Mouse (Mus musculus) frontal cortex, postnatal 14 days (tissue): ENCODE measurements around the gene Higd1a.

Source experiments
- DNase-seq, 2 experiments: peaks; one replicate each; pipeline ENCODE4 v3.0.0; 2022; ENCODE audit warnings: low spot score in 2 of 2

Higd1a gene

GRCm38 (mm10) chr9:121838829-121839621 lies 19.1 kb downstream of the Higd1a start, which contains the start of gene Ccdc13:
TSS of gene Ccdc13 (minus strand) at chr9:121839461.
- DNase-seq = peak; percentile 82 to 84

- DNase-seq = no peak
Observed at GRCm38 (mm10) chr9:121838008-121838407, 20.2 kb downstream of the Higd1a start.

GRCm38 (mm10) chr9:121833825-121834224 lies 24.3 kb downstream of the Higd1a start:
- DNase-seq = no peak

GRCm38 (mm10) chr9:121830956-121831293 lies 27.2 kb downstream of the Higd1a start:
- peak; percentile 64 to 82 for DNase-seq

- no peak for DNase-seq
Observed at GRCm38 (mm10) chr9:121830243-121830955, 27.8 kb downstream of the Higd1a start.

- no peak for DNase-seq
Observed at GRCm38 (mm10) chr9:121829270-121829992, 28.7 kb downstream of the Higd1a start.

GRCm38 (mm10) chr9:121828314-121828713 lies 29.8 kb downstream of the Higd1a start:
- no peak for DNase-seq

GRCm38 (mm10) chr9:121826356-121826755 lies 31.8 kb downstream of the Higd1a start:
- DNase-seq = no peak

GRCm38 (mm10) chr9:121823991-121824390 lies 34.2 kb downstream of the Higd1a start:
- DNase-seq = no peak

- no peak for DNase-seq
Observed at GRCm38 (mm10) chr9:121823051-121823450, 35.1 kb downstream of the Higd1a start.

GRCm38 (mm10) chr9:121822585-121822991 lies 35.6 kb downstream of the Higd1a start:
- no peak for DNase-seq

- no peak for DNase-seq
Observed at GRCm38 (mm10) chr9:121820765-121821164, 37.4 kb downstream of the Higd1a start.

GRCm38 (mm10) chr9:121819771-121820471 lies 38.2 kb downstream of the Higd1a start:
- DNase-seq = no peak

GRCm38 (mm10) chr9:121819073-121819770 lies 38.9 kb downstream of the Higd1a start:
- no peak for DNase-seq

GRCm38 (mm10) chr9:121815183-121815582 lies 43.0 kb downstream of the Higd1a start:
- no peak for DNase-seq

- peak; percentile 53 to 64 for DNase-seq
Observed at GRCm38 (mm10) chr9:121810081-121810821, 47.9 kb downstream of the Higd1a start.

- DNase-seq = no peak
Observed at GRCm38 (mm10) chr9:121808511-121808910, 49.7 kb downstream of the Higd1a start.

- DNase-seq = peak in 1 of 2 experiments; percentile 44
Observed at GRCm38 (mm10) chr9:121807947-121808346, 50.2 kb downstream of the Higd1a start.

GRCm38 (mm10) chr9:121807546-121807945 lies 50.6 kb downstream of the Higd1a start:
- no peak for DNase-seq

GRCm38 (mm10) chr9:121802747-121803146 lies 55.4 kb downstream of the Higd1a start:
- DNase-seq = no peak
